Mouse (Mus musculus) CH12.LX (cell line): ENCODE measurements around the gene Clcn7. TPM values are rescaled to one million over a fixed set of nuclear protein-coding genes. Genes with fewer than 3 reads are reported as not detected.

Experiments
- DNase-seq: peaks from one replicate; pipeline ENCODE4 v3.0.0-alpha.2; 2013; ENCODE audit errors: extremely low read depth
- H3K27ac ChIP-seq: 2 replicates; pipeline ENCODE4 v1.5.1; 2012; ENCODE audit warnings: low read depth, mild to moderate bottlenecking, control low read depth, moderate library complexity; ENCODE audit not compliant: insufficient read depth
- H3K27me3 ChIP-seq: replicated peaks from 2 replicates; pipeline ENCODE3; 2012; ENCODE audit warnings: inconsistent platforms
- H3K36me3 ChIP-seq, 2 experiments: replicated peaks in 1 of 2; 2 replicates each; pipeline versions ENCODE3 to v1.6.1; 2012; ENCODE audit warnings: inconsistent platforms in 1 of 2, low read length in 1 of 2, mild to moderate bottlenecking in 1 of 2, mixed read lengths in 1 of 2, moderate library complexity in 1 of 2; ENCODE audit not compliant: control insufficient read depth in 1 of 2, insufficient read depth in 1 of 2
- H3K4me1 ChIP-seq, 2 experiments: 2 replicates each; pipeline ENCODE4 v1.6.1; 2012; ENCODE audit warnings: inconsistent platforms in 1 of 2, moderate library complexity in 1 of 2; ENCODE audit not compliant: insufficient read depth in 2 of 2, control insufficient read depth in 1 of 2
- H3K4me2 ChIP-seq: 2 replicates; pipeline ENCODE4 v1.6.1; 2012; ENCODE audit warnings: low read depth, mild to moderate bottlenecking, control low read depth; ENCODE audit not compliant: poor library complexity, insufficient read depth, severe bottlenecking
- H3K4me3 ChIP-seq, 3 experiments: fragments of 150-350 bp in 1 of 3; sonication (generic) in 1 of 3; replicated peaks in 1 of 3; 2 replicates each; pipeline versions ENCODE3 to v1.5.1; 2011 to 2012; ENCODE audit warnings: low read depth in 2 of 3, low read length in 2 of 3, mild to moderate bottlenecking in 2 of 3, moderate library complexity in 2 of 3, control low read depth in 1 of 3, improper control_type of control experiment in 1 of 3, inconsistent platforms in 1 of 3, mixed read lengths in 1 of 3; ENCODE audit not compliant: poor library complexity in 1 of 3
- H3K79me2 ChIP-seq: replicated peaks from 2 replicates; pipeline ENCODE4 v1.6.1; 2012; ENCODE audit warnings: mild to moderate bottlenecking, moderate library complexity; ENCODE audit not compliant: control insufficient read depth, poor library complexity, insufficient read depth, severe bottlenecking; ENCODE audit errors: extremely low read depth
- H3K9ac ChIP-seq: 2 replicates; pipeline ENCODE4 v1.6.1; 2012; ENCODE audit warnings: low read depth, mild to moderate bottlenecking, control low read depth, moderate library complexity; ENCODE audit not compliant: insufficient read depth
- H3K9me3 ChIP-seq: replicated peaks from 2 replicates; pipeline ENCODE3; 2012; ENCODE audit warnings: low read length, inconsistent platforms, mixed read lengths
- BHLHE40 ChIP-seq: IDR thresholded peaks from 2 replicates; pipeline ENCODE4 v1.6.1; 2011; ENCODE audit warnings: mild to moderate bottlenecking, low read depth, low read length, improper control_type of control experiment
- CTCF ChIP-seq, 2 experiments: IDR thresholded peaks in 1 of 2; conservative IDR thresholded peaks in 1 of 2; 2 replicates each; pipeline ENCODE4 v1.5.1; 2011 to 2012; ENCODE audit warnings: low read depth in 2 of 2, low read length in 2 of 2, improper control_type of control experiment in 1 of 2, inconsistent platforms in 1 of 2, mild to moderate bottlenecking in 1 of 2, moderate library complexity in 1 of 2
- ELF1 ChIP-seq: IDR thresholded peaks from 2 replicates; pipeline ENCODE4 v1.6.1; 2014; ENCODE audit warnings: low read depth, mild to moderate bottlenecking, inconsistent platforms, low read length, improper control_type of control experiment
- EP300 ChIP-seq: IDR thresholded peaks from 2 replicates; pipeline ENCODE4 v1.6.1; 2011; ENCODE audit warnings: low read length, improper control_type of control experiment
- ETS1 ChIP-seq: conservative IDR thresholded peaks from 2 replicates; pipeline ENCODE4 v1.6.1; 2012; ENCODE audit warnings: low read depth, mild to moderate bottlenecking, inconsistent platforms, low read length, improper control_type of control experiment, moderate library complexity
- GABPA ChIP-seq: IDR thresholded peaks from 2 replicates; pipeline ENCODE4 v1.6.1; 2012; ENCODE audit warnings: low read depth, low read length, improper control_type of control experiment, inconsistent platforms; ENCODE audit not compliant: insufficient replicate concordance
- HCFC1 ChIP-seq: IDR thresholded peaks from 2 replicates; pipeline ENCODE4 v1.6.1; 2012; ENCODE audit warnings: low read depth, mild to moderate bottlenecking, inconsistent platforms, low read length, improper control_type of control experiment
- KAT2A ChIP-seq: IDR thresholded peaks from 2 replicates; pipeline ENCODE4 v1.6.1; 2012; ENCODE audit warnings: low read length, improper control_type of control experiment, inconsistent platforms; ENCODE audit not compliant: insufficient replicate concordance
- MAFK ChIP-seq: IDR thresholded peaks from 2 replicates; pipeline ENCODE4 v1.6.1; 2011; ENCODE audit warnings: low read length, improper control_type of control experiment; ENCODE audit not compliant: insufficient replicate concordance
- MAX ChIP-seq: IDR thresholded peaks from 2 replicates; pipeline ENCODE4 v1.6.1; 2011; ENCODE audit warnings: low read length, improper control_type of control experiment
- NELFE ChIP-seq: IDR thresholded peaks from 2 replicates; pipeline ENCODE4 v1.6.1; 2011; ENCODE audit warnings: low read depth, low read length, improper control_type of control experiment
- RCOR1 ChIP-seq: conservative IDR thresholded peaks from 2 replicates; pipeline ENCODE4 v1.6.1; 2012; ENCODE audit warnings: low read depth, mild to moderate bottlenecking, inconsistent platforms, low read length, improper control_type of control experiment
- SIN3A ChIP-seq: IDR thresholded peaks from 2 replicates; pipeline ENCODE4 v1.6.1; 2012; ENCODE audit warnings: low read length, improper control_type of control experiment, inconsistent platforms
- SMC3 ChIP-seq: IDR thresholded peaks from 2 replicates; pipeline ENCODE4 v1.6.1; 2011; ENCODE audit warnings: low read depth, low read length, improper control_type of control experiment
- USF1 ChIP-seq: IDR thresholded peaks from 2 replicates; pipeline ENCODE4 v1.6.1; 2014; ENCODE audit warnings: low read depth, mild to moderate bottlenecking, inconsistent platforms, low read length, improper control_type of control experiment
- USF2 ChIP-seq: conservative IDR thresholded peaks from 2 replicates; pipeline ENCODE4 v1.6.1; 2011; ENCODE audit warnings: low read depth, low read length, improper control_type of control experiment
- ZC3H11A ChIP-seq: IDR thresholded peaks from 2 replicates; pipeline ENCODE4 v1.6.1; 2012; ENCODE audit warnings: low read depth, mild to moderate bottlenecking, inconsistent platforms, low read length, improper control_type of control experiment
- ZKSCAN1 ChIP-seq: IDR thresholded peaks from 2 replicates; pipeline ENCODE4 v1.6.1; 2012; ENCODE audit warnings: low read depth, inconsistent platforms, low read length, improper control_type of control experiment, borderline replicate concordance
- ZNF384 ChIP-seq: IDR thresholded peaks from 2 replicates; pipeline ENCODE4 v1.6.1; 2012; ENCODE audit warnings: low read depth, low read length, improper control_type of control experiment, inconsistent platforms
- dilution Hi-C: fragments of 300-500 bp; cut with MboI; formaldehyde crosslinking; loops from 2 replicates; pipeline ENCODE4 v1.14.3; 2020; ENCODE audit warnings: low sequenced_read_pairs; ENCODE audit not compliant: extremely low pct_unique_long_range_greater_than_20kb, extremely low pct_ligation_motif_present
- in situ Hi-C: fragments of 300-500 bp; cut with MboI; formaldehyde crosslinking; loops from 3 replicates; pipeline ENCODE4 v1.14.3; 2019; ENCODE audit warnings: low sequenced_read_pairs, low pct_ligation_motif_present, low pct_unique_long_range_greater_than_20kb, mixed read lengths
- polyA plus RNA-seq: library from polyadenylated mRNA; unstranded; fragments of >175 nt; gene quantifications from 2 replicates; pipeline ENCODE4 v1.2.1, GENCODE M21; 2012; ENCODE audit warnings: low read depth; ENCODE audit not compliant: insufficient read length
- total RNA-seq, 2 experiments: library from RNA; depleted of rRNA; stranded (reverse); fragments of 300-350 nt in 1 of 2; fragments of >200 nt in 1 of 2; gene quantifications; 2 replicates each; pipeline ENCODE4 v1.2.3; 2012 to 2014

Gene Clcn7
- total and polyA plus RNA-seq, 3 experiments, result 8.3 to 14.3 (median 11.6) TPM

- H3K4me1 ChIP-seq, result peaks cover 0 to 3% of the 10 kb centered on the region in 2 experiments; a peak in 2 of 4 replicates
- H3K27ac ChIP-seq, result no peak overlapping the region
- dilution Hi-C loops, result no loop called here
- no peak overlapping the region for H3K4me2 ChIP-seq
- H3K9me3 ChIP-seq, result no peaks in the 10 kb centered on the region
- no peak overlapping the region for H3K4me3 ChIP-seq
- no peaks in the 10 kb centered on the region for H3K79me2 ChIP-seq
- no peak overlapping the region for H3K9ac ChIP-seq
- H3K36me3 ChIP-seq, result peaks cover 34 to 94% of the 10 kb centered on the region in 2 experiments
- in situ Hi-C loops, result no loop called here
- TF ChIP-seq BHLHE40 (no peak), NELFE (no peak), USF1 (no peak), KAT2A (no peak), MAFK (no peak), ETS1 (no peak), ZC3H11A (no peak), ELF1 (no peak), USF2 (no peak), ZNF384 (no peak), CTCF (conservative IDR thresholded peaks at IDR 0.05 in 1 of 2, IDR thresholded peaks at IDR 0.05 in 1 of 2; ENCODE audit: low read depth in 2 of 2, low read length in 2 of 2) (no peak), SIN3A (no peak), RCOR1 (no peak), ZKSCAN1 (no peak), MAX (no peak)
- TF ChIP-seq, all 38 proteins: peak for 0
- no peaks in the 10 kb centered on the region for H3K27me3 ChIP-seq
- DNase-seq, result no peak
These were observed 44.0 kb upstream of the Clcn7 start for GRCm38 (mm10) chr17:25089158-25089557.

GRCm38 (mm10) chr17:25090450-25090849 lies 42.7 kb upstream of the Clcn7 start:
- peaks cover 0 to 3% of the 10 kb centered on the region in 2 experiments; a peak in 2 of 4 replicates for H3K4me1 ChIP-seq
- dilution Hi-C loops (no loop called here), in situ Hi-C loops (no loop called here)
- H3K4me2 ChIP-seq, result no peak overlapping the region
- no peak for DNase-seq
- H3K79me2 ChIP-seq, result no peaks in the 10 kb centered on the region
- no peaks in the 10 kb centered on the region for H3K9me3 ChIP-seq
- TF ChIP-seq MAFK (no peak), CTCF (conservative IDR thresholded peaks at IDR 0.05 in 1 of 2, IDR thresholded peaks at IDR 0.05 in 1 of 2; ENCODE audit: low read depth in 2 of 2, low read length in 2 of 2) (no peak), GABPA (no peak), USF1 (no peak), HCFC1 (no peak), EP300 (no peak), SMC3 (no peak), ELF1 (no peak)
- TF ChIP-seq, all 38 proteins: peak for 0
- Histone ChIP-seq H3K4me3 (no peak overlapping the region), H3K27ac (no peak overlapping the region), H3K36me3 (peaks cover 38 to 94% of the 10 kb centered on the region in 2 experiments), H3K27me3 (no peaks in the 10 kb centered on the region), H3K9ac (no peak overlapping the region)
